Mouse (Mus musculus) thymus, postnatal 36 days (tissue): Measurements from ENCODE around the gene Dcaf4.

Experiments
- DNase-seq, 2 experiments: peaks; one replicate each; pipeline ENCODE4 v3.0.0; 2022; ENCODE audit warnings: mixed read lengths in 2 of 2

Dcaf4 gene

GRCm38 (mm10) chr12:83551305-83551704, 31.0 kb downstream of the Dcaf4 start:
- no peak for DNase-seq

- DNase-seq: no peak
Observed at GRCm38 (mm10) chr12:83553816-83554215, 33.5 kb downstream of the Dcaf4 start.

DNA sequence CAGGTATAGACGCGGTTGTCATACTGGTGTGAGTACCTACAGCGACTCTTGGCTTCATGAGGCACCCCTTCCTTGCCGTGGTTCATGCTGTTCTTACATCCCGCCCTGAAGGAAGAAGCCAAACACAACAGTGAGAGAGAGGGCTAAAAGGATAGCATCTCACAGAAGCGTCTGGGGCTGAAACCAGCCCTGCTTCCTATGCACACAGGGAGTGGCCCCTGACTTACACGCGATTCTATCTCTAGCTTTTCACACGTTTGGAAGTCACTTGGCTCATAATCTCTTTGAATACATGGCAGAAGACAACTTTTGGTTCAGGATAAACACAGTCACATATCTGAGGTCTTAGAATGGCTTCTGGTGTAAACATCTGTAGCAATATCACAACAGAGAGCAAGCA, 35.3 kb downstream of the Dcaf4 start:
- DNase-seq: no peak

DNA sequence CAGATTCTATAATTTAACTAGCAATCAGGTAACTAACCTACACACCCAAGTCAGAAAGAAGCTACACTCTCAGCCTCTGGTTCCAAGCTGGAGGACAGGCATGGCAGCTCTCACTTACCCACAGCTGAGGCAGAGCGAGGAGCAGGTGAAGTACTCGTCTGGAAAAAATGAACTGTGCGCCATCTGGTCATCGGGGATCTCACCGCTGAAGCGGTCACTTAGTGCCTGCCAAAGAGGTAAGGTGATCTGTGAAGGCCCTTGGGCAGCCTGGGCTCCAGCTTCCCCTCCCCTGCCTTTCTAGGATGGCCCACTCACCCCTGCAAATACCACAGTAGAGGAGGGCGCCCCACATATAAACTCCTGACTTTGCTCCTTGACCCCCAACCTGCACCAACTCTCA, 38.2 kb downstream of the Dcaf4 start:
- no peak for DNase-seq

DNA sequence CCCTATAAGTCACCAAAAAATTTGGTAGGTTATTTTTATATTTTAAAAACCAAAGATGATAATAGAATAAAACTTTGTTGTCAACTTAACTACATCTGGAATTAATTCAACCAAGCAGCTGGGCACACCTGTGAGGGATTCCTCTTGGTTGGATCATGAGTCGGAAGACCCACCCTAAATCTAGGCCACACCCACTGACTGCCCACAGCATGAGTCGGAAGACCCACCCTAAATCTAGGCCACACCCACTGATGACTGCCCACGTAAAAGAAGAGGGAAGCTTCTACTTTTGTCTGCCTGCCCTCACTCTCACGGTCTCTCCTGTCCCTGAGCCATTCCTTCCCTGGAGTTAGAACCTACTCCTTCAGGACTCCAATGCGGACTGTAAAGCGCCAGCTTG, 39.9 kb downstream of the Dcaf4 start:
- no peak for DNase-seq

GRCm38 (mm10) chr12:83562589-83562988, 42.3 kb downstream of the Dcaf4 start:
- DNase-seq: no peak

DNA sequence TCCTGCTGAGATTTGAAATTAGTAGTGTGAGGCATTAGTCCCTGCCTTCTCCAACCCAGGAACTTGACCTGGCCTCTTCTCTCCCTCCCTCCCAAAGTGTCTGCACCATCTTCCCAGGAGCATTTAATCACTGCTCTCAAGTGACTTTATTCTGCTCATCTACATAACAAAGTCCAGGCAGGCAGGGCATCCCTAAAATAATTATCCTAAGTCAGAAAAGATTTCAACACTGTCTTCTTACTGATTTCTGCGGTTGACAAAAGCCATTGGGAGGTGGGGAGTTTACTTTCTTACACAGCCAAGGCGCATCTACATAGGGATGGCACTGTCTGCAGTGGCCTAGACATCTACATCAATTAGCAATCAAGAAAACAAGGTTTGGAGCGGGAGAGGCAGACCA, 49.6 kb downstream of the Dcaf4 start:
- no peak for DNase-seq

GRCm38 (mm10) chr12:83572717-83573116, 52.5 kb downstream of the Dcaf4 start:
- DNase-seq: no peak

GRCm38 (mm10) chr12:83577445-83577844, 57.2 kb downstream of the Dcaf4 start:
- DNase-seq: no peak

DNA sequence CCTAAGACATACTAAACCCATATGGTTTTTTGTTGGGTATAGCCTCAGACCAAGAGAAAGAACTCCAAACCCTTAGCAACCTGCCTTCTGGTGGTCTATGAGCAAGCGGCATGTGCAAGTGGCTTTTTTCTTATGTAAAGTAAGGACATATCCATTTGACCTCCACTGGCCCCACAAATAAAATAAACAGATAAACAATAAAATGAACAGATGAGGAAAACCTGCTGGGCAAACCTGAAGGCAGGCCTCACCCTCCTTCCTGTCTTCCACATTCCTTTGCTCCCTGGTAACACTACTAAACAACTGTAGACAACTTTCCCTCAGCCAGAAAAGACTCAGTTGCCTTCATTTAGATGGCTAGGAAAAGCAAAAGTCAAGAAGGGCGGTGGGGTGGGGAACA, 58.1 kb downstream of the Dcaf4 start:
- DNase-seq: no peak

GRCm38 (mm10) chr12:83578896-83579569, 58.8 kb downstream of the Dcaf4 start:
- no peak for DNase-seq

DNA sequence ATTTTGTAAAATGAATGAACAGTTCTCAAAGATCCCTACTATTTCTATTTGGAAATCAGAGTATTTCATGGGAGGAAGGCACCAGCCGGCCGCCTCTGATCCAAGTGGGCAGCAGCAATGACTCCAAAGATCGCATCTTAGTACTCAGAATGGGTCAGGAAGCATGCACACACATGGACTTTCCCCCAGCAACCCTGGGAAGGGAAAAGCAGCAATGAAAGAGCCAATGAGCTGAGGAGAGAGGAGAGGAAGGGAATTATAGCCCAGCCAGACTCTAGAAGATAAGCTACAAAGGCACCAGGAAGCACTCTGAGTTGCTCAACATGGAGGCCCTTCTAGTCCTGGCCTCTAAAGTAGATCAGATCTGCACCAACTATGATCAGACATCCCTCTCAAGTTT, 60.0 kb downstream of the Dcaf4 start:
- no peak for DNase-seq

GRCm38 (mm10) chr12:83582106-83582505, 61.8 kb downstream of the Dcaf4 start:
- no peak for DNase-seq

- no peak for DNase-seq
Observed at GRCm38 (mm10) chr12:83582747-83583146, 62.5 kb downstream of the Dcaf4 start.

- no peak for DNase-seq
Observed at GRCm38 (mm10) chr12:83586628-83587027, 66.4 kb downstream of the Dcaf4 start.
